Mouse (Mus musculus): ENCODE data around the gene Nkx2-3.

Gene Nkx2-3
- long read RNA-seq, experiment 1: 0 reads
- long read RNA-seq, experiment 2: 0 reads

GRCm38 (mm10) chr19:43612051-43612450 is at the start of gene Nkx2-3:
Gene Nkx2-3, plus strand, starts transcription at chr19:43612325.
- intact Hi-C loops (cut with DNase I): no loop called here

- intact Hi-C loops (cut with DNase I): no loop called here
These were observed 49.0 kb upstream of the Nkx2-3 start for GRCm38 (mm10) chr19:43563166-43563565.

- intact Hi-C loops (cut with DNase I): no loop called here
These were observed 43.8 kb upstream of the Nkx2-3 start for GRCm38 (mm10) chr19:43568298-43568697.

GRCm38 (mm10) chr19:43569133-43569532 is 43.0 kb upstream of the Nkx2-3 start:
- intact Hi-C loops (cut with DNase I): no loop called here

GRCm38 (mm10) chr19:43570831-43571790 is 41.0 kb upstream of the Nkx2-3 start:
- intact Hi-C loops (cut with DNase I): loop anchor here (2.0 to 5.0 kb wide), 2 partner anchors 39 to 54 kb away; no protein-coding TSS in a partner anchor

- intact Hi-C loops (cut with DNase I): no loop called here
These were observed 32.9 kb upstream of the Nkx2-3 start for GRCm38 (mm10) chr19:43579081-43579796.

- intact Hi-C loops (cut with DNase I): no loop called here
These were observed 30.9 kb upstream of the Nkx2-3 start for GRCm38 (mm10) chr19:43581185-43581584.

GRCm38 (mm10) chr19:43583192-43583591 is 28.9 kb upstream of the Nkx2-3 start:
- intact Hi-C loops (cut with DNase I): no loop called here

GRCm38 (mm10) chr19:43583595-43583994 is 28.5 kb upstream of the Nkx2-3 start:
- intact Hi-C loops (cut with DNase I): no loop called here

GRCm38 (mm10) chr19:43584788-43585187 is 27.3 kb upstream of the Nkx2-3 start:
- intact Hi-C loops (cut with DNase I): no loop called here

GRCm38 (mm10) chr19:43592026-43592425 is 20.1 kb upstream of the Nkx2-3 start:
- intact Hi-C loops (cut with DNase I): no loop called here

- intact Hi-C loops (cut with DNase I): no loop called here
These were observed 15.1 kb upstream of the Nkx2-3 start for GRCm38 (mm10) chr19:43596981-43597380.

- intact Hi-C loops (cut with DNase I): no loop called here
These were observed 13.1 kb upstream of the Nkx2-3 start for GRCm38 (mm10) chr19:43598741-43599660.

GRCm38 (mm10) chr19:43599776-43600544 is 12.2 kb upstream of the Nkx2-3 start:
- intact Hi-C loops (cut with DNase I): loop anchor here (10.0 kb wide), 1 partner anchor 1145 kb away; no protein-coding TSS in a partner anchor

GRCm38 (mm10) chr19:43600545-43601331 is 11.4 kb upstream of the Nkx2-3 start:
- intact Hi-C loops (cut with DNase I): loop anchor here (10.0 kb wide), 1 partner anchor 1144 kb away; no protein-coding TSS in a partner anchor

GRCm38 (mm10) chr19:43601440-43601839 is 10.7 kb upstream of the Nkx2-3 start:
- intact Hi-C loops (cut with DNase I): loop anchor here (10.0 kb wide), 1 partner anchor 1143 kb away; no protein-coding TSS in a partner anchor

GRCm38 (mm10) chr19:43601996-43602590 is 10.0 kb upstream of the Nkx2-3 start:
- intact Hi-C loops (cut with DNase I): loop anchor here (10.0 kb wide), 1 partner anchor 1143 kb away; no protein-coding TSS in a partner anchor

- intact Hi-C loops (cut with DNase I): loop anchor here (10.0 kb wide), 1 partner anchor 1141 kb away; no protein-coding TSS in a partner anchor
These were observed 8.6 kb upstream of the Nkx2-3 start for GRCm38 (mm10) chr19:43603521-43603920.

All from adrenal gland (tissue).